Mouse (Mus musculus) right cerebral cortex, postnatal 25 days (tissue): Measurements from ENCODE around the gene A630076J17Rik.

Experiments used
- DNase-seq: peaks from one replicate; pipeline ENCODE4 v3.0.0; 2022

Gene A630076J17Rik

GRCm38 (mm10) chr3:107231202-107231601, 788 bp downstream of the A630076J17Rik start:
- DNase-seq = no peak

GRCm38 (mm10) chr3:107233351-107233813, 3.0 kb downstream of the A630076J17Rik start:
- peak; percentile 86 for DNase-seq

GRCm38 (mm10) chr3:107233945-107234344, 3.5 kb downstream of the A630076J17Rik start:
- DNase-seq = no peak

- no peak for DNase-seq
Observed at GRCm38 (mm10) chr3:107238051-107238450, 7.6 kb downstream of the A630076J17Rik start.

- no peak for DNase-seq
Observed at GRCm38 (mm10) chr3:107238471-107238980, 8.1 kb downstream of the A630076J17Rik start.

- DNase-seq = no peak
Observed at GRCm38 (mm10) chr3:107239607-107240006, 9.2 kb downstream of the A630076J17Rik start, which contains the start of gene Prok1. Gene Prok1 (minus strand): TSS chr3:107239707.

GRCm38 (mm10) chr3:107241389-107242094, 11.1 kb downstream of the A630076J17Rik start:
- no peak for DNase-seq

- DNase-seq = no peak
Observed at GRCm38 (mm10) chr3:107246876-107247275, 16.5 kb downstream of the A630076J17Rik start.

GRCm38 (mm10) chr3:107249042-107249441, 18.6 kb downstream of the A630076J17Rik start:
- DNase-seq = no peak

- DNase-seq = no peak
Observed at GRCm38 (mm10) chr3:107250320-107250719, 19.9 kb downstream of the A630076J17Rik start.

- no peak for DNase-seq
Observed at GRCm38 (mm10) chr3:107252035-107252434, 21.6 kb downstream of the A630076J17Rik start.

GRCm38 (mm10) chr3:107253925-107254324, 23.5 kb downstream of the A630076J17Rik start:
- no peak for DNase-seq

- DNase-seq = no peak
Observed at GRCm38 (mm10) chr3:107255992-107256391, 25.6 kb downstream of the A630076J17Rik start.

GRCm38 (mm10) chr3:107256724-107257123, 26.3 kb downstream of the A630076J17Rik start:
- no peak for DNase-seq

- DNase-seq = no peak
Observed at GRCm38 (mm10) chr3:107257924-107258323, 27.5 kb downstream of the A630076J17Rik start.

- DNase-seq = peak; percentile 16
Observed at GRCm38 (mm10) chr3:107260956-107261850, 30.8 kb downstream of the A630076J17Rik start.

- DNase-seq = no peak
Observed at GRCm38 (mm10) chr3:107261851-107262165, 31.4 kb downstream of the A630076J17Rik start.

GRCm38 (mm10) chr3:107266814-107267345, 36.5 kb downstream of the A630076J17Rik start:
- DNase-seq = no peak

- DNase-seq = no peak
Observed at GRCm38 (mm10) chr3:107272433-107272832, 42.0 kb downstream of the A630076J17Rik start.

GRCm38 (mm10) chr3:107273820-107274219, 43.4 kb downstream of the A630076J17Rik start:
- peak; percentile 57 for DNase-seq

GRCm38 (mm10) chr3:107275351-107275750, 44.9 kb downstream of the A630076J17Rik start:
- DNase-seq = no peak

GRCm38 (mm10) chr3:107275996-107276395, 45.6 kb downstream of the A630076J17Rik start:
- DNase-seq = no peak

GRCm38 (mm10) chr3:107276626-107277025, 46.2 kb downstream of the A630076J17Rik start:
- DNase-seq = no peak
